Mouse (Mus musculus) ES-Bruce4 (cell line): ENCODE data around the gene Vgll4.

Experiments used
- CTCF ChIP-seq: IDR thresholded peaks from one replicate; pipeline ENCODE4 v1.8.1; 2011; ENCODE audit warnings: low read depth, low read length
- EP300 ChIP-seq: IDR thresholded peaks from 2 replicates; pipeline ENCODE4 v1.6.1; 2011; ENCODE audit warnings: low read depth, low read length; ENCODE audit not compliant: insufficient read depth

GRCm38 (mm10) chr6:114876033-114876432 lies 93.8 kb downstream of the Vgll4 start:
- TF ChIP-seq CTCF (no peak), EP300 (no peak)
